Mouse (Mus musculus) heart, embryonic 14.5 days (tissue): ENCODE measurements at regions not wholly inside any gene's neighbourhood (a gene's known extent, or its start where the extent isn't known, plus 50 kb on each side); places are given as distances from the start of the nearest gene placed in this dataset.

Experiments used
- ATAC-seq: fragments of 200-750 bp; cut with Nextera tagmentation; 2 replicates; pipeline ENCODE4 v1.8.0; 2017; ENCODE audit warnings: low read depth, moderate TSS enrichment; ENCODE audit not compliant: insufficient number of reproducible peaks, insufficient read depth, low FRiP score
- H3K27ac ChIP-seq, 2 experiments: fragments of 200-500 bp in 1 of 2; fragments of 300-500 bp in 1 of 2; sonication (generic) in 1 of 2; replicated peaks in 1 of 2; 2 replicates each; pipeline ENCODE4 v1.5.1; 2012 to 2014; ENCODE audit warnings: low read depth in 2 of 2, low read length in 2 of 2, control low read depth in 1 of 2, mild to moderate bottlenecking in 1 of 2, mixed read lengths in 1 of 2; ENCODE audit not compliant: control insufficient read depth in 1 of 2, insufficient read depth in 1 of 2
- H3K27me3 ChIP-seq: fragments of 300-500 bp; sonication (generic); 2 replicates; pipeline ENCODE4 v1.6.1; 2014; ENCODE audit warnings: mild to moderate bottlenecking, low read length, control low read depth; ENCODE audit not compliant: control insufficient read depth, insufficient read depth
- H3K36me3 ChIP-seq: fragments of 300-500 bp; sonication (generic); 2 replicates; pipeline ENCODE4 v1.6.1; 2014; ENCODE audit warnings: mild to moderate bottlenecking, control low read depth, low read length, mixed read lengths; ENCODE audit not compliant: control insufficient read depth, insufficient read depth
- H3K4me1 ChIP-seq, 2 experiments: fragments of 200-500 bp in 1 of 2; fragments of 300-500 bp in 1 of 2; sonication (generic) in 1 of 2; 2 replicates each; pipeline ENCODE4 v1.6.1; 2012 to 2014; ENCODE audit warnings: low read length in 2 of 2, control low read depth in 1 of 2, mixed read lengths in 1 of 2; ENCODE audit not compliant: control insufficient read depth in 2 of 2, insufficient read depth in 2 of 2
- H3K4me2 ChIP-seq: fragments of 300-500 bp; sonication (generic); 2 replicates; pipeline ENCODE4 v1.6.1; 2014; ENCODE audit warnings: mild to moderate bottlenecking, low read length
- H3K4me3 ChIP-seq, 2 experiments: fragments of 200-500 bp in 1 of 2; fragments of 300-500 bp in 1 of 2; sonication (generic) in 1 of 2; 2 replicates each; pipeline ENCODE4 v1.5.1; 2012 to 2014; ENCODE audit warnings: low read length in 2 of 2, mild to moderate bottlenecking in 2 of 2, control low read depth in 1 of 2, low read depth in 1 of 2, moderate library complexity in 1 of 2; ENCODE audit not compliant: control insufficient read depth in 1 of 2, insufficient read depth in 1 of 2
- H3K9ac ChIP-seq: fragments of 300-500 bp; sonication (generic); 2 replicates; pipeline ENCODE4 v1.6.1; 2014; ENCODE audit warnings: mild to moderate bottlenecking, low read length
- H3K9me3 ChIP-seq: fragments of 300-500 bp; sonication (generic); 2 replicates; pipeline ENCODE4 v1.6.1; 2016; ENCODE audit warnings: low read length, control low read depth; ENCODE audit not compliant: control insufficient read depth
- WGBS: fragments of 180-500 bp; shearing (Covaris S2); extraction: QIAGEN DNeasy Blood & Tissue Kit; methylation state at CpG from one replicate; pipeline ENCODE4 v1.1.7; 2014; 5-methylcytosine and 5-hydroxymethylcytosine counted together

DNA sequence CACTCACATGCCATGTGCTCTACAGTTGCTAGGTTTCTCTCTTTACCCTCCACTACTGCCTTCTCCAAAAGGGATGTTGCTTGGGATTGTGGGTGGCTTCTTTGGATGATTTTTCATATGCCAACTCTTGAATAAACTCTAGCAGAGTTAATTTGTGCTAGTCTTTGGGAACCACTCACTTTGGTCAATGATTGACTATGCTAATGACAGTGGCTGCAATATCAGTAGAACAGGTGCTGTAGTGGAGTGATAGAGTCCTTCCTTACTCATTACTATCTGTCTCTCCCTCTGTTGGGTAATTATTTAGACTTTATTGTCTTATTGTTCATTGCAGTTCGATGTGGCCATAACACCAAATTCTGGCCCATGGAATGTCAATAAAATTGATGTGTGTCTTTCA lies 969.0 kb downstream of the Synb start:
- no peak for ATAC-seq
- H3K27ac ChIP-seq: no peak overlapping the region
- H3K4me3 ChIP-seq: no peak overlapping the region
- 90% methylated on average over 1 of the region's 1 CpGs for WGBS
- no peaks in the 10 kb centered on the region for H3K36me3 ChIP-seq
- no peak overlapping the region for H3K9ac ChIP-seq
- no peaks in the 10 kb centered on the region for H3K4me1 ChIP-seq
- no peaks in the 10 kb centered on the region for H3K27me3 ChIP-seq
- H3K4me2 ChIP-seq: no peak overlapping the region
- no peaks in the 10 kb centered on the region for H3K9me3 ChIP-seq

DNA sequence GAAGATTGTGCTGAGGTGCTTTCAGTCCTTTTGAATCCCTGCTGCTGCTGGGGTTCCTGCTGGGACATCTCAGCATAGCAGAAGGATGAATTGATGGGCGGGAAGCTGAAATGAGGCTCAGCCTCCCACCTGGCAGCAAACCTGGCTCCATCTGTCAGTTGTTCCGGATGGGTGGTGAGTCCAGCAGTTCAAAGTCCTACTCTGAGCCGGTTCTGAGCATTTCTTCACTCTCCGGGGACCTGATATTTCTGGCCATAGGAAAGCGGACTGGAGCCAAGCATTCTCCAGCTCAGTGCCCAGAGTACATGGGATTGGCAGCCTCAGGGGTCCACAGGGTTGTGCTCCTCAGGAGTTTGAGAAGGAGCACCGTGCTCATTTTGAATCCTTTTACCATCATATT lies 971.1 kb downstream of the Synb start:
- Histone ChIP-seq H3K4me1 (no peaks in the 10 kb centered on the region), H3K27ac (no peak overlapping the region), H3K9ac (no peak overlapping the region), H3K9me3 (no peaks in the 10 kb centered on the region), H3K4me3 (no peak overlapping the region), H3K4me2 (no peak overlapping the region), H3K36me3 (no peaks in the 10 kb centered on the region), H3K27me3 (no peaks in the 10 kb centered on the region)
- WGBS: 66% methylated on average over 6 of the region's 6 CpGs
- no peak for ATAC-seq

DNA sequence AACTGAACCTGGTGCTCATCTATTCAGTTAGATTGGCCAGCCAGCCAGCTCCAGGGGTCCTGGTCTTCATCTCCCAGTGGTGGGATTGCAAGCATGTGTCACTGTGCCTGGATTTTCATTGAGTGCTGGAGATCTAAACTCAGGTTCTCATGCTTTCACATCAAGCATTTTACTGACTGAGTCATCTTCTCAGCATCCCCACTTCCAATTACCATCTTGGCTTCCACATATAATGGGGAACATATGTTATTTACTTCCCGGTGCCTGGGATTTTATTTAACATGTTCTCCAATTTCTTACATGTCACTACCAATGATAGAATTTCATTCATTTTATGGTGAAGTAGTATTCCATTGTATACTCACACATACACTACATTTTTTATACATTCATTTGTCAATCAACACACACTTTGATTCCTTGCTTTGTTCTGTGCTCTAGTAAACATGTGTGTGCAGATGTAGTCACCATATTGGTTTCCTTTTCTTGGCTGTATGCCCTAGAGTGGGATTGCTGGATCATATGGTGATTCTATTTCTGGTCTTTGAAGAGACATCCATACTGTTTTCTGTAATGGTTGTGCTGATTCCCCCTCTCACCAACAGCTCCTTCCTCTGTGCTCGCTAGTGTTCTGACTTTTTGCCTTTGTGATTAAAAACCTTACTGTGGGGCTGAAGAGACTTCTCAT lies 986.0 kb downstream of the Synb start:
- H3K27ac ChIP-seq: no peak overlapping the region
- no peaks in the 10 kb centered on the region for H3K27me3 ChIP-seq
- no peaks in the 10 kb centered on the region for H3K36me3 ChIP-seq
- no peak overlapping the region for H3K4me3 ChIP-seq
- H3K9me3 ChIP-seq: no peaks in the 10 kb centered on the region
- ATAC-seq: no peak
- H3K4me1 ChIP-seq: peaks cover 0 to 3% of the 10 kb centered on the region in 2 experiments; a peak in 1 of 4 replicates
- 84% methylated on average over 2 of the region's 2 CpGs for WGBS
- H3K4me2 ChIP-seq: no peak overlapping the region
- no peak overlapping the region for H3K9ac ChIP-seq

DNA sequence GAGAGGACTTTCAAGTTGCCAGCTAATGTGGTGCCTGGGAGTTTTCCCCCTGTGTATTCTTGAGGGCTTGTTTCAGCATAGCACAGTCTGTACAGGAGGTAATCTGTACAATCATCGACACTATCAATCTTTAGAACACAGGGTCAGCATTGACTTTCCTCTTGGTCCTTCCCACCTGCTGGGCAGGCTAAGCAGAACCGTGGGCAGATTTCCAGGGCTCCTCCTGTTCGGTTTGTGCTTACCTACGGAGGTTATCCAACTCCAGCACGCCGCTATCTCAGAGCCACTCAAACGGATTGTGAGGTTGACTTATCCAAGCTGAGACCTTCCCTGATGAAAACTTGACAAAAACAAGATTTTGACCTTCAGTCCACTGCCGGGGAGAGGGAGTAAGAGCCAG lies 988.9 kb downstream of the Synb start:
- Histone ChIP-seq H3K36me3 (no peaks in the 10 kb centered on the region), H3K4me3 (no peak overlapping the region), H3K9ac (no peak overlapping the region), H3K27ac (no peak overlapping the region), H3K9me3 (no peaks in the 10 kb centered on the region), H3K4me1 (peaks cover 0 to 3% of the 10 kb centered on the region in 2 experiments; a peak in 1 of 4 replicates), H3K27me3 (no peaks in the 10 kb centered on the region), H3K4me2 (no peak overlapping the region)
- ATAC-seq: no peak
- 38% methylated on average over 8 of the region's 8 CpGs for WGBS

DNA sequence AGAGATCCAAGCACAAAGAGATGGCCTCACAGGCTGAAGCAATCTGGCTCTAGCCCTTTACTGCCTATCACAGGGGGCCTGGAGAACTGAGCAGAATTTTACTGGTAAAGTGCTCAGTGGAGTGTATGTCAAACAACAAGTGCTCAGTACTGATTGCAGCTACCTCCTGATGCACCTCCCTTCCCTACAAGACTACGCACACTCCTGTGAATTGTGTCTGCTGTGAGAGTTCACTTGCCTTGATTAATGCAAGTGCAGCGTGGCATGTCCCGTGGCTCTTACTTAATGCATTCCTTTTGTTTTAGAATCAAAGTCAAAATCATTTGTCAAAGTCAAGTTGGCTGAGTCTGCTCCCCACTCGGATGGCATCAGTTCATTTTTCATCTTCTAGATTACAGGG lies 992.4 kb downstream of the Synb start:
- Histone ChIP-seq H3K27ac (no peak overlapping the region), H3K9me3 (no peaks in the 10 kb centered on the region), H3K36me3 (no peaks in the 10 kb centered on the region), H3K4me1 (peaks cover 0 to 3% of the 10 kb centered on the region in 2 experiments; a peak in 1 of 4 replicates), H3K4me2 (no peak overlapping the region), H3K27me3 (no peaks in the 10 kb centered on the region), H3K4me3 (no peak overlapping the region), H3K9ac (no peak overlapping the region)
- no peak for ATAC-seq
- WGBS: 76% methylated on average over 4 of the region's 4 CpGs

DNA sequence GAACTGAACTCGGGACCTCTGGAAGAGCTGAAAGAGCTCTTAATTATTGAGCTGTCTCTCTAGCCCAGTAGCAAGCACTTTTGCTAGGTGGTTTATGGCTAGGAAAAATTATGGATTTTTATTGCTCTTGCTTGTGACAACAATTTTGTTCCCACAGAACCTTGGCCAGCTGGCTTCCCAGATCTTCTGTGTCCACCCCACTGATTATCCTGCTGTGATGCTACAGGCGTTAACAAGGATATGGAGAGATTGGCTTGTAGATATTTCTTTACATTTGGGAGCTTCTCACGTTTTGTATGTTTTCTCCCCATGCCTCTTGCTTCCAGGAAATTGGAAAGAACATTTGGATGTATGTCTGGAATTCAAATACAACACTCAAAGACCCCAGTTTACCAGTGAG lies 1008.6 kb downstream of the Synb start:
- H3K4me2 ChIP-seq: no peak overlapping the region
- no peaks in the 10 kb centered on the region for H3K36me3 ChIP-seq
- H3K4me3 ChIP-seq: no peak overlapping the region
- H3K4me1 ChIP-seq: no peaks in the 10 kb centered on the region
- no peak for ATAC-seq
- 76% methylated on average over 3 of the region's 3 CpGs for WGBS
- H3K9me3 ChIP-seq: 0 out of 2 replicates have a peak, but pooled peaks cover 3% of the 10 kb centered on the region
- H3K27me3 ChIP-seq: no peaks in the 10 kb centered on the region
- no peak overlapping the region for H3K27ac ChIP-seq
- no peak overlapping the region for H3K9ac ChIP-seq

DNA sequence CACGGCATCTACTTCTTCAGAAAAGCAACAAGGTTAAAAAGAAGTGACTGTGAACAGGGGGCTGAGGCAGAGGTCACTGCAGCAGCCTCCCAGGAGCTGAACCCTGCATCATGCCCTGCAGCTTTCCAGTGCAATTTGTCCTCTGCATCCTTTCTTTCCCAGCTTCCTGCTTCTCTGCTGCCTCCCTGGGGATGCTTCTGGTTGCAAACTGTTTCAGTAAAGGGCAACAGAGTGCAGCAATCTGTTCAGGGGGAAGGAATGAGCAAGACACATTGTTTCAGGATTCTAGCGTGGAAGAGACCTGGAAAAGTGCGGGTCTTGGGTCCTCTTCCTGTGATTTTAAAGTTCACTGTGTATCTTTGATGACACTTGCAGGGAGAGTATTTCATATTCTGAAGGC lies 1032.7 kb downstream of the Synb start:
- ATAC-seq: no peak
- H3K9me3 ChIP-seq: no peaks in the 10 kb centered on the region
- no peaks in the 10 kb centered on the region for H3K27me3 ChIP-seq
- H3K4me2 ChIP-seq: no peak overlapping the region
- H3K9ac ChIP-seq: no peak overlapping the region
- H3K27ac ChIP-seq: no peak overlapping the region
- H3K4me1 ChIP-seq: no peaks in the 10 kb centered on the region
- no peak overlapping the region for H3K4me3 ChIP-seq
- no peaks in the 10 kb centered on the region for H3K36me3 ChIP-seq
- WGBS: 80% methylated on average over 3 of the region's 3 CpGs

DNA sequence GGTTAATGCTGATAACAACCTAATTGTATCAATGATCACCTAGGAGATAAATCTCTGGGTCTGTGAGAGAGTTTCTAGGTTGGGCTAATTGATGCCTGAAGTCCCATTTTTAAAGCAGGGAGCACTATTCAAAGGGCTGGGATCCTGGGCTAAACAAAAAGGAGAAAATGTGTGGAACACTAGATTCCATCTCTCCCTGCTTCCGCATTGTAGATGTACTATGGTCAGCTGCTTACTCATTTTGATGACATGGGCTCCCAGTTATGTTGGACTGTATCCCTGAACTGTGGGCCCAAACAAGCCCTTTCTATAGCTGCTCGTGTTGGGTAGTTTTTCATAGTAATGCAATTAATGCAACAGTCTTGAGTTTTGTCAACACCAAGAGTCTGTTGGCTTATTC lies 1047.1 kb downstream of the Synb start:
- Histone ChIP-seq H3K4me3 (no peak overlapping the region), H3K9ac (no peak overlapping the region), H3K27me3 (no peaks in the 10 kb centered on the region), H3K4me1 (no peaks in the 10 kb centered on the region), H3K27ac (no peak overlapping the region), H3K36me3 (no peaks in the 10 kb centered on the region), H3K4me2 (no peak overlapping the region), H3K9me3 (no peaks in the 10 kb centered on the region)
- WGBS: 77% methylated on average over 2 of the region's 2 CpGs
- no peak for ATAC-seq
